In the genomic region with DNA sequence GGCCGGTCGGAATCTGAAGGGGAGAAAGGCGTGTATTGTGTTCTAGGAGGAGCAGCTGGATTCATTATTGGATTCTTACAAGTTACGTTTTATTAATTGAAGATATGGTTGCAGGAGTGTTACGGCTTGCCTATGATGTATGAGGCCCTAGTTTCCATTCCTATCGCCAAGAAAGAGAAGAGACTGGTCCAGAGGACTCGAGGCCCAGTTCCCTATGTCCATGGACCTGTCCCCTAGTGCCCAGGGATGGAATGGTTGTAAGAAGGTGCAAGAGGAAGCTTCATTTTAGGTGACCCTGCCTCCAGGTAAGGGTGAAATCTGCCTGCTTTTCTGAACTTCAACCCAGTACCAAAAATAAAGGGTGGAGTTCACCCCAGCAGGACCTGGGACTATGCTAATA, we compare ENCODE assay signal across 8 mouse cellular contexts. TPM values are rescaled to one million over a fixed set of nuclear protein-coding genes. Genes with fewer than 3 reads are reported as not detected.
DNase-seq lines count a peak whose midpoint lies in the region; ATAC-seq and TF ChIP-seq lines count a peak whose summit lies in the region.

No protein-coding gene starts in this region.

- TF ChIP-seq POLR2A in testis, adult 2 months (IDR thresholded peaks at IDR 0.05; ENCODE audit: control insufficient read depth, low read depth, low read length), result no peak

- ATAC-seq in limb, embryonic 15.5 days (ENCODE audit: insufficient number of reproducible peaks, low FRiP score, low TSS enrichment, low read depth), result no peak

- H3K27me3 ChIP-seq in testis, adult 2 months (ENCODE audit: control insufficient read depth, insufficient read depth, low read length), result no peaks in the 10 kb centered on the region
- H3K27me3 ChIP-seq in limb, embryonic 15.5 days, result no peaks in the 10 kb centered on the region

- peaks cover 10% of the 10 kb centered on the region for H3K4me1 ChIP-seq in testis, adult 2 months (ENCODE audit: control insufficient read depth, insufficient read depth, low read length)
- H3K4me1 ChIP-seq in limb, embryonic 15.5 days, result peaks cover 31% of the 10 kb centered on the region

- peak overlapping the region; percentile 83 for H3K4me2 ChIP-seq in limb, embryonic 15.5 days

- peak overlapping the region; percentile 98 for H3K27ac ChIP-seq in testis, adult 2 months (ENCODE audit: control insufficient read depth, insufficient read depth, low read depth, low read length)
- H3K27ac ChIP-seq in limb, embryonic 15.5 days, result peak overlapping the region; percentile 99

- intact Hi-C loops in gastrocnemius, postnatal 36 days (cut with DNase I), result no loop called here

- H3K4me3 ChIP-seq in testis, adult 2 months (ENCODE audit: control insufficient read depth, low read depth, low read length), result peak overlapping the region; percentile 88
- H3K4me3 ChIP-seq in limb, embryonic 15.5 days, result peak overlapping the region; percentile 98

- no peaks in the 10 kb centered on the region for H3K9me3 ChIP-seq in limb, embryonic 15.5 days

- WGBS in limb, embryonic 15.5 days, result 3% methylated on average over 7 of the region's 7 CpGs

- peak; percentile 39 for DNase-seq in cerebellum, adult 8-10 months
- DNase-seq in cerebellum, postnatal 14 days, result no peak
- DNase-seq in testis, postnatal 10 days (ENCODE audit: low spot score), result no peak
- DNase-seq in urinary bladder, postnatal 14 days (ENCODE audit: low spot score), result no peak
- DNase-seq in layer of hippocampus, postnatal 14 days (ENCODE audit: low spot score in 2 of 2), result no peak
- no peak for DNase-seq in gastrocnemius, postnatal 36 days

- peak overlapping the region; percentile 99 for H3K9ac ChIP-seq in limb, embryonic 15.5 days

- no peak for TF ChIP-seq CTCF in testis, adult 2 months (IDR thresholded peaks at IDR 0.05; ENCODE audit: control insufficient read depth, insufficient read depth, insufficient replicate concordance, low read depth, low read length)

- peaks cover 2% of the 10 kb centered on the region; the same call in 1 of the 2 replicates for H3K36me3 ChIP-seq in testis, adult 2 months (ENCODE audit: control insufficient read depth, insufficient read depth, low read length)
- peaks cover 23% of the 10 kb centered on the region for H3K36me3 ChIP-seq in limb, embryonic 15.5 days

RNA-seq across cellular contexts. Expression of a gene that starts 1.2 kb away (rescaled TPM):
- polyA plus RNA-seq in testis, adult 2 months (2012; rRNA removed), result 433 and 510 TPM in 2 replicates
- 655 and 680 TPM in 2 replicates for polyA plus RNA-seq in limb, embryonic 15.5 days (2015; fragmentation: Nextera tagmentation; extraction: Ambion mirVana)
- total RNA-seq in layer of hippocampus, postnatal 14 days (2021), result 100 to 1,000 TPM; 289 to 305 TPM
- 10 to 100 TPM; 70.7 to 92.0 TPM for total RNA-seq in gastrocnemius, postnatal 36 days (2021)

RNA-seq across cellular contexts. Expression of a gene that starts 1.6 kb away (rescaled TPM):
- polyA plus RNA-seq in testis, adult 2 months (2012; rRNA removed), result 232 and 237 TPM in 2 replicates
- 23.1 and 26.1 TPM in 2 replicates for polyA plus RNA-seq in limb, embryonic 15.5 days (2015; fragmentation: Nextera tagmentation; extraction: Ambion mirVana)
- 10 to 100 TPM; 21.9 to 28.1 TPM for total RNA-seq in layer of hippocampus, postnatal 14 days (2021)
- 10 to 100 TPM; 24.4 to 26.0 TPM for total RNA-seq in gastrocnemius, postnatal 36 days (2021)

RNA-seq across cellular contexts. Expression of a gene that starts 35.2 kb away (rescaled TPM):
- 116 and 124 TPM in 2 replicates for polyA plus RNA-seq in testis, adult 2 months (2012; rRNA removed)
- polyA plus RNA-seq in limb, embryonic 15.5 days (2015; fragmentation: Nextera tagmentation; extraction: Ambion mirVana), result 32.3 and 34.4 TPM in 2 replicates
- total RNA-seq in layer of hippocampus, postnatal 14 days (2021), result 10 to 100 TPM; 70.7 to 71.0 TPM
- 1 to 10 TPM; 3.9 to 4.9 TPM for total RNA-seq in gastrocnemius, postnatal 36 days (2021)

RNA-seq across cellular contexts. Expression of a gene that starts 42.4 kb away (rescaled TPM):
- 2.5 and 3.9 TPM in 2 replicates for polyA plus RNA-seq in testis, adult 2 months (2012; rRNA removed)
- polyA plus RNA-seq in limb, embryonic 15.5 days (2015; fragmentation: Nextera tagmentation; extraction: Ambion mirVana), result 7.1 and 8.6 TPM in 2 replicates
- total RNA-seq in layer of hippocampus, postnatal 14 days (2021), result 10 to 100 TPM; 45.5 to 53.6 TPM
- total RNA-seq in gastrocnemius, postnatal 36 days (2021), result under 1 TPM in 1 of 2 experiments, not detected in 1; 0.28 TPM

RNA-seq across cellular contexts. Expression of a gene that starts 51.8 kb away (rescaled TPM):
- polyA plus RNA-seq in testis, adult 2 months (2012; rRNA removed), result 4.0 and 5.2 TPM in 2 replicates
- 39.1 and 41.0 TPM in 2 replicates for polyA plus RNA-seq in limb, embryonic 15.5 days (2015; fragmentation: Nextera tagmentation; extraction: Ambion mirVana)
- 10 to 100 TPM; 26.1 to 30.4 TPM for total RNA-seq in layer of hippocampus, postnatal 14 days (2021)
- total RNA-seq in gastrocnemius, postnatal 36 days (2021), result 10 to 100 TPM; 11.7 to 17.6 TPM

Comparison
In these comparisons a context has a peak if more than half of its experiments do, and no peak if none do; other contexts are left out.
1. RNA of a gene that starts 35.2 kb away (total RNA-seq): 70.7 to 71.0 TPM in layer of hippocampus, postnatal 14 days; 3.9 to 4.9 TPM in gastrocnemius, postnatal 36 days; every median in the first group is over 10 times any median in the second.